Mouse (Mus musculus) liver, adult 2 months (tissue): ENCODE data around the gene Pla2g4b.

ENCODE experiments used
- CTCF ChIP-seq: fragments of 200-500 bp; IDR thresholded peaks from 2 replicates; pipeline ENCODE4 v1.5.1; 2011; ENCODE audit warnings: low read depth, low read length, control low read depth
- POLR2A ChIP-seq: fragments of 200-500 bp; IDR thresholded peaks from 2 replicates; pipeline ENCODE4 v1.6.1; 2011; ENCODE audit warnings: low read length, control low read depth; ENCODE audit not compliant: insufficient read depth; ENCODE audit errors: extremely low read depth

GRCm38 (mm10) chr2:119986369-119986768 lies 46.8 kb upstream of the Pla2g4b start:
- TF ChIP-seq POLR2A (no peak), CTCF (no peak)
